Mouse (Mus musculus) lung, postnatal 36 days (tissue): Measurements from ENCODE around the gene Gpc3.

Experiments used
- DNase-seq: peaks from one replicate; pipeline ENCODE4 v3.0.0; 2022; ENCODE audit warnings: mixed read lengths

Gene Gpc3

GRCm38 (mm10) chrX:52613328-52614030 is at the start of gene Gpc3:
Gene Gpc3, minus strand, starts transcription at chrX:52613950.
- DNase-seq: peak; percentile 59

- DNase-seq: peak; percentile 71
Observed at GRCm38 (mm10) chrX:52651975-52652374, 38.2 kb upstream of the Gpc3 start.

GRCm38 (mm10) chrX:52651472-52651948 is 37.8 kb upstream of the Gpc3 start:
- no peak for DNase-seq

- DNase-seq: no peak
Observed at GRCm38 (mm10) chrX:52648910-52649785, 35.4 kb upstream of the Gpc3 start.

GRCm38 (mm10) chrX:52644393-52644792 is 30.6 kb upstream of the Gpc3 start:
- no peak for DNase-seq

GRCm38 (mm10) chrX:52643350-52643749 is 29.6 kb upstream of the Gpc3 start:
- DNase-seq: no peak

GRCm38 (mm10) chrX:52642126-52642525 is 28.4 kb upstream of the Gpc3 start:
- no peak for DNase-seq

GRCm38 (mm10) chrX:52637419-52637818 is 23.7 kb upstream of the Gpc3 start:
- no peak for DNase-seq

GRCm38 (mm10) chrX:52633976-52634375 is 20.2 kb upstream of the Gpc3 start:
- no peak for DNase-seq

GRCm38 (mm10) chrX:52632688-52633324 is 19.1 kb upstream of the Gpc3 start:
- DNase-seq: no peak

GRCm38 (mm10) chrX:52626963-52627716 is 13.4 kb upstream of the Gpc3 start:
- DNase-seq: no peak

- no peak for DNase-seq
Observed at GRCm38 (mm10) chrX:52617813-52618212, 4.1 kb upstream of the Gpc3 start.

GRCm38 (mm10) chrX:52616152-52616551 is 2.4 kb upstream of the Gpc3 start:
- DNase-seq: peak; percentile 18

GRCm38 (mm10) chrX:52614031-52614381 is 256 bp upstream of the Gpc3 start:
- no peak for DNase-seq

GRCm38 (mm10) chrX:52612806-52613205 is 944 bp downstream of the Gpc3 start:
- no peak for DNase-seq

GRCm38 (mm10) chrX:52611987-52612670 is 1.6 kb downstream of the Gpc3 start:
- peak; percentile 29 for DNase-seq

- no peak for DNase-seq
Observed at GRCm38 (mm10) chrX:52611541-52611940, 2.2 kb downstream of the Gpc3 start.

- no peak for DNase-seq
Observed at GRCm38 (mm10) chrX:52603143-52603542, 10.6 kb downstream of the Gpc3 start.

- no peak for DNase-seq
Observed at GRCm38 (mm10) chrX:52599246-52599645, 14.5 kb downstream of the Gpc3 start.

GRCm38 (mm10) chrX:52587671-52588070 is 26.1 kb downstream of the Gpc3 start:
- peak; percentile 9 for DNase-seq

GRCm38 (mm10) chrX:52559995-52560394 is 53.8 kb downstream of the Gpc3 start:
- no peak for DNase-seq

GRCm38 (mm10) chrX:52558526-52558925 is 55.2 kb downstream of the Gpc3 start:
- DNase-seq: no peak
